In genomic region chr14:105377770-105378169, GRCm38 (mm10) we compare ENCODE assay signal across 9 mouse cellular contexts.
DNase-seq lines count a peak whose midpoint lies in the region; ATAC-seq and TF ChIP-seq lines count a peak whose summit lies in the region.
"Had no signal": no experiment of that assay in that cellular context is flagged by ENCODE, and none has a peak within 500 bp of the region (broad histone marks: within the 10 kb centered on the region; RNA-seq: fewer than 3 reads in every experiment).

No protein-coding gene starts in this region.

- no peak for TF ChIP-seq EP300 in heart, postnatal 0 days (IDR thresholded peaks at IDR 0.05; ENCODE audit: low read depth)

- H3K9ac ChIP-seq in midbrain, embryonic 15.5 days, result no peak overlapping the region
- H3K9ac ChIP-seq in midbrain, embryonic 16.5 days (ENCODE audit: low read depth, low read length), result no peak overlapping the region
- H3K9ac ChIP-seq in heart, postnatal 0 days (replicated peaks; ENCODE audit: low read depth, low read length), result no peak overlapping the region
- H3K9ac ChIP-seq: midbrain, embryonic 12.5 days had no signal

- 48% methylated on average over 5 of the region's 5 CpGs for WGBS in midbrain, embryonic 15.5 days
- 47% methylated on average over 5 of the region's 5 CpGs for WGBS in midbrain, embryonic 16.5 days
- 19% methylated on average over 5 of the region's 5 CpGs for WGBS in heart, postnatal 0 days

- no peaks in the 10 kb centered on the region for H3K9me3 ChIP-seq in midbrain, embryonic 15.5 days
- no peaks in the 10 kb centered on the region for H3K9me3 ChIP-seq in midbrain, embryonic 16.5 days (replicated peaks; ENCODE audit: control insufficient read depth, low read length, poor library complexity, severe bottlenecking)
- no peaks in the 10 kb centered on the region for H3K9me3 ChIP-seq in heart, postnatal 0 days (replicated peaks; ENCODE audit: control insufficient read depth, low read length)
- H3K9me3 ChIP-seq: midbrain, embryonic 12.5 days had no signal

- no peak overlapping the region for H3K27ac ChIP-seq in midbrain, embryonic 15.5 days
- H3K27ac ChIP-seq in midbrain, embryonic 16.5 days (ENCODE audit: low read length), result no peak overlapping the region
- peak overlapping the region; percentile 32; the same call in 1 of the 2 replicates for H3K27ac ChIP-seq in heart, postnatal 0 days (ENCODE audit: low read depth)
- H3K27ac ChIP-seq: midbrain, embryonic 12.5 days had no signal

- no peaks in the 10 kb centered on the region for H3K27me3 ChIP-seq in midbrain, embryonic 15.5 days (replicated peaks)
- H3K27me3 ChIP-seq in midbrain, embryonic 16.5 days (ENCODE audit: control insufficient read depth, insufficient read depth, low read depth, low read length), result no peaks in the 10 kb centered on the region
- H3K27me3 ChIP-seq in heart, postnatal 0 days (ENCODE audit: control insufficient read depth, insufficient read depth, low read length), result no peaks in the 10 kb centered on the region
- H3K27me3 ChIP-seq: midbrain, embryonic 12.5 days had no signal

- H3K4me3 ChIP-seq in midbrain, embryonic 15.5 days, result no peak overlapping the region
- no peak overlapping the region for H3K4me3 ChIP-seq in midbrain, embryonic 16.5 days (ENCODE audit: low read depth, low read length)
- H3K4me3 ChIP-seq in heart, postnatal 0 days (ENCODE audit: low read depth, low read length), result no peak overlapping the region
- H3K4me3 ChIP-seq: midbrain, embryonic 12.5 days had no signal

- TF ChIP-seq CTCF in heart, postnatal 0 days (IDR thresholded peaks at IDR 0.05; ENCODE audit: low read depth), result no peak

- ATAC-seq in midbrain, embryonic 15.5 days (replicated peaks), result 0 out of 2 replicates have a peak, but pooled peaks have one; percentile 33
- no peak for ATAC-seq in midbrain, embryonic 16.5 days
- peak; percentile 72 for ATAC-seq in heart, postnatal 0 days (ENCODE audit: insufficient read depth, low read depth)

- no peaks in the 10 kb centered on the region for H3K4me1 ChIP-seq in midbrain, embryonic 15.5 days
- no peaks in the 10 kb centered on the region for H3K4me1 ChIP-seq in midbrain, embryonic 16.5 days (ENCODE audit: control insufficient read depth, insufficient read depth, low read length)
- H3K4me1 ChIP-seq in heart, postnatal 0 days (ENCODE audit: control insufficient read depth, insufficient read depth), result peaks cover 31% of the 10 kb centered on the region
- H3K4me1 ChIP-seq: midbrain, embryonic 12.5 days had no signal

- no peaks in the 10 kb centered on the region for H3K36me3 ChIP-seq in midbrain, embryonic 15.5 days (replicated peaks)
- no peaks in the 10 kb centered on the region for H3K36me3 ChIP-seq in midbrain, embryonic 16.5 days (ENCODE audit: control insufficient read depth, insufficient read depth, low read length)
- H3K36me3 ChIP-seq in heart, postnatal 0 days (replicated peaks; ENCODE audit: control insufficient read depth, insufficient read depth, low read length), result no peaks in the 10 kb centered on the region
- H3K36me3 ChIP-seq: midbrain, embryonic 12.5 days had no signal

- no peak overlapping the region for H3K4me2 ChIP-seq in midbrain, embryonic 15.5 days
- no peak overlapping the region for H3K4me2 ChIP-seq in midbrain, embryonic 16.5 days (ENCODE audit: low read length)
- no peak overlapping the region for H3K4me2 ChIP-seq in heart, postnatal 0 days (ENCODE audit: low read depth, low read length)
- H3K4me2 ChIP-seq: midbrain, embryonic 12.5 days had no signal

- peak; percentile 4 to 5 for DNase-seq in cerebellum, postnatal 10 days
- no peak for DNase-seq in cerebellum, adult 11 months
- DNase-seq in heart, postnatal 0 days (ENCODE audit: low spot score), result peak; percentile 53
- DNase-seq in skeletal muscle tissue, adult 2 months (ENCODE audit: low read depth, low spot score), result peak; percentile 19
- DNase-seq in right cerebral cortex, postnatal 4 days, result no peak
- no peak for DNase-seq in spleen, adult 12 weeks (ENCODE audit: low spot score)

Comparison
In these comparisons a context has a peak if more than half of its experiments do, and no peak if none do; other contexts are left out.
1. DNase-seq: peak in cerebellum, postnatal 10 days (2 of 2), heart, postnatal 0 days (single experiment) and skeletal muscle tissue, adult 2 months (single experiment); none in cerebellum, adult 11 months (single experiment), right cerebral cortex, postnatal 4 days (single experiment) and spleen, adult 12 weeks (single experiment).